Mouse (Mus musculus): ENCODE results near the gene Rock2.

The Rock2 gene

DNA sequence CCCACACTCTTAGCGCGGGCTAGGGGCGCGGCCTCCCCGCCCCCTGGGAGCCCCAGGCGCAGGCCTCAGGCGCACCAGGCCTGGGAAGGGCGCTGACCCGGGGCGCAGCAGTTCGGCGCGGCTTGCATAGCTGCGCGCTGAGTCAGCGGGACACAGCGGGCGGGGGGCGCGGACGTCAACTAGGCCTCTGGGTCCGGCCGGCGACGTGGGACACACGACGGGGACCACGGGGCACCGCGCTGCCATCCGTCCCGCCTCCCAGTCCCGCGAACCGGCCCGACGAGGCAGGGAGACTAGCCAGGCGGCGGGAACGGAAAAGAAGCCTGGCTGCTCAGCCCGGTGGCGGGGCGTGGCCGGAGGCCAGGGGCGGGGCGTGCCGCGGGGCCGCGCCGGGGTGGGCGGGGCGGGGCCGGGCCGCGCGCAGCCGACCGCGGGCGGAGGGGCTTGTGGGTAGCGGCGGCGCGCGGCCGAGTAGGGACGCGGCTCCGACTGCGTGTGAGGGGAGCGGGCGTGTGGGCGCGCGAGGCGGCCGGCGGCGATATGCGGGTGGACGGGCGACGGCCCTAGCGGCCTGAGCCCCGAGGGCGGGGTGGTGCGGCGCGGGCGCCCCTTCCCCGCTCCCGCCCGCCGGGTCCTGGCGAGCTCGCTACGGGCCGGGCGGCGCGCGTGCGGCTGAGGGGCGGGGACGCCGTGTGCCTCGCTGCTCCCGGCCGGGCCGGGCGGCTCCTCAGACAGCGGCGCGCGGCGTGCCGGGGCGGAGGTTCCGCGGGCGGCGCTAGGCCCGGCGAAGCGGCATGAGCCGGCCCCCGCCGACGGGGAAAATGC is at the start of gene Rock2:
Gene Rock2, plus strand, starts transcription at position 500 of the 825 bp plus-strand sequence.
- DNase-seq (ENCODE audit: low read depth, low spot score) = peak; percentile 71

- DNase-seq (ENCODE audit: low read depth, low spot score) = no peak
Observed at GRCm38 (mm10) chr12:16847204-16847792, 47.4 kb upstream of the Rock2 start.

- no peak for DNase-seq (ENCODE audit: low read depth, low spot score)
Observed at GRCm38 (mm10) chr12:16848501-16848900, 46.2 kb upstream of the Rock2 start.

GRCm38 (mm10) chr12:16849821-16850220 is 44.9 kb upstream of the Rock2 start:
- DNase-seq (ENCODE audit: low read depth, low spot score) = no peak

- DNase-seq (ENCODE audit: low read depth, low spot score) = no peak
Observed at GRCm38 (mm10) chr12:16850431-16851375, 44.0 kb upstream of the Rock2 start.

GRCm38 (mm10) chr12:16853431-16854165 is 41.1 kb upstream of the Rock2 start:
- DNase-seq (ENCODE audit: low read depth, low spot score) = no peak

- no peak for DNase-seq (ENCODE audit: low read depth, low spot score)
Observed at GRCm38 (mm10) chr12:16855632-16856305, 38.9 kb upstream of the Rock2 start.

DNA sequence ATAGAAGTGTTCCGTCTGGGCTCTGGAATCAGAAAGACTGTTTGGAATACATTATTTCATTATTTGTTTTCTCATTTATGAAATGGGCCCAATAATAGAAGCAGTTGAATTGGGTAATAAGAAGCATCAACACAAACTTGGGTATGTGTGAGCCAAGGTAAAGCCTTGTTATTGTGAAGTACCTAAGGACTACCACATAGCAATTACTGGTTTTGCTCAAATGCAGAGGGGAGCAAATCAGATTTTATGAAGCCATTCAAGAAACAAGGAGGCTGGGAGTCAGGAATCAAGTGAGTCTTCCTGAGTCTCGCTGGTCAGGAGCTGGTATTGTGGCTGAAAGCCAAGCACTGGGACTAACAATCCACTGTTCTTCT is 38.4 kb upstream of the Rock2 start:
- DNase-seq (ENCODE audit: low read depth, low spot score) = no peak

- no peak for DNase-seq (ENCODE audit: low read depth, low spot score)
Observed at GRCm38 (mm10) chr12:16858081-16858480, 36.6 kb upstream of the Rock2 start.

- DNase-seq (ENCODE audit: low read depth, low spot score) = no peak
Observed at GRCm38 (mm10) chr12:16859781-16860180, 34.9 kb upstream of the Rock2 start.

DNA sequence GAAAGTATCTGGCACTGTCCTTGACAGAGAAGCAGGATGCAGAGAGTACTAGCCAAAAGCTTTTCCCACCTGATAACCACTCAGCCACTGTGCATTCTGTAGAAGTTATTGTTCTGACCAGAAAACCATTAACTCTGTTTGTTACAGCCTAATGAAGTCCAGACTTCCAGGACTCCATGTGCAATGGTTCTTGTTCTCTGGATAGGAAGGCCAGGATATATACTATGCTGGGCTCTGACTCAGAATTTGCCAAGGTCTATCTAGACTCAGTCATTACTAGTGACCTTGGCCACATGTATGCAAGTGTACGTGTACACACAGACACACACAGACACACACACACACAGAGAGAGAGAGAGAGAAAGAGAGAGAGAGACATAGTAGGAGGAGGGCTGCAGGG is 34.2 kb upstream of the Rock2 start:
- DNase-seq (ENCODE audit: low read depth, low spot score) = no peak

- DNase-seq (ENCODE audit: low read depth, low spot score) = no peak
Observed at GRCm38 (mm10) chr12:16860961-16861360, 33.7 kb upstream of the Rock2 start.

GRCm38 (mm10) chr12:16864477-16864876 is 30.2 kb upstream of the Rock2 start:
- DNase-seq (ENCODE audit: low read depth, low spot score) = no peak

- no peak for DNase-seq (ENCODE audit: low read depth, low spot score)
Observed at GRCm38 (mm10) chr12:16865871-16866270, 28.8 kb upstream of the Rock2 start.

DNA sequence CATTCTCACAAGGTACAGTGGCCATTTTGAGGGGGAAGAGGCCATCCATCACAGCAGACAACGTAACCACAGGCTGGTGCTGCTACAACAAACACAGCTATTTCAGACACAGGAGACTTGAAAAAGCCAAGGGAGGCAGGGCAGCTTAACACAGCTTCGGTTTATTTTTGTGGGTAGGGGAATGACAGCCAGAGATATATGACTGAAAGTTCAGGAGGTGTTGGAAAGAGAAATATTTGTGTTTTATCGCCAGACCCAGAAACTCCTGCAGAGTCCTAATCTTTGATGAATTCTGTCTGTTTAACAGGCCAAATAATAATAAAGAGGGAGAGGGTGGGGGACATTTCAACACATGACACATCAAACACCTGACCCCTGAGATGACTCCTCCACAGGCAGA is 28.2 kb upstream of the Rock2 start:
- DNase-seq (ENCODE audit: low read depth, low spot score) = no peak

GRCm38 (mm10) chr12:16867306-16867705 is 27.4 kb upstream of the Rock2 start:
- DNase-seq (ENCODE audit: low read depth, low spot score) = no peak

DNA sequence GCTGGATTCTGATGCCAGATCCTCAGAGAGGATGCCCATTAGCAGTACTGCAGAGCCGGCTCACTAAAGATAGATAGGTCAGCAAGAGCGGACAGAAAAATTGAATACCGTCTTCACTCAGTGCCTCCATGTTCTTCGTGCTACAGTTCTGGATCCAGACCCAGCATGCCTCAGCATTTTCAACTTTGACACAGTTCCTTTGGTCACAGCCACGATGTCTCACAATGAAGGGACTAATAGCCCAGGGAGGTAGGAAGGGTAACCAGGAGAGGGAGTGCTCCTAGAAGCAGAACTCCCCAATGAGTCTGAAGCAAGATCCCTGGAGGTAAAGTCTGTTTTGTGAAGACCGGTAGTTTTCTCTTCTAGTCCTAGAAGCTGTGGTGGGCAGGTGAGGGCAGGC is 26.1 kb upstream of the Rock2 start:
- no peak for DNase-seq (ENCODE audit: low read depth, low spot score)

DNA sequence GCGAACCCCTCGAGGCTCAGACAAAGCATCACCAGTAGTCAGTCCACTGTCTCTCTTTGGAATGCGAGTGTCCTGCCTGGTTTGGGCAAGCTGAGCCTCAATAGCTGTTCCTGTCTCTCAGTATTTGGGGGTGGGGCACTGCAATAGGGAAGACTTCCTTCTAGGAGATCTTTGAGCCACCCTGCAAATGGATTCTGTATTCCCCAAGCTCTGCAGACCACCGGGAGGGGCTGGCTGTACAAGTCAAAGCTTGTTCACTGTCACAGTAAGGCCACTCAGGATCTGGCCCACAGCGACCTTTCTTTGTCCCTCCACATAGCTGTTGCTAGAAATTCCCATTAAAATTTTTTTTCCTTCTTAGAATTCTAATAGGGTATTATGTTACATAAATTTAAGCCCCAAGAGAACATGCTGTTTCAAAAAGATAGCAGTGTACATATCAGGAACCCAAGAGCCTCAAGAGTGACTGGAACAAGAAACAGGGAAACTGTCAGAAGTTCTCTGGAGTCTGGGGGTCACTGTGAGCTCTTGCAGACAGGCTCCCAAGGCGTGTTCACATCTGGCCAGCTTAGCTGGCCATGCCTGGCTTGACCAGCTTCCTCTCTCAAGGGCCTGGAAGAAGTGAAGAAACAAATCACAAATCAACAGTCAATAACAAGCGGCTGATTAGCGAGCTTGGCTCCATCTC is 25.5 kb upstream of the Rock2 start:
- DNase-seq (ENCODE audit: low read depth, low spot score) = no peak

DNA sequence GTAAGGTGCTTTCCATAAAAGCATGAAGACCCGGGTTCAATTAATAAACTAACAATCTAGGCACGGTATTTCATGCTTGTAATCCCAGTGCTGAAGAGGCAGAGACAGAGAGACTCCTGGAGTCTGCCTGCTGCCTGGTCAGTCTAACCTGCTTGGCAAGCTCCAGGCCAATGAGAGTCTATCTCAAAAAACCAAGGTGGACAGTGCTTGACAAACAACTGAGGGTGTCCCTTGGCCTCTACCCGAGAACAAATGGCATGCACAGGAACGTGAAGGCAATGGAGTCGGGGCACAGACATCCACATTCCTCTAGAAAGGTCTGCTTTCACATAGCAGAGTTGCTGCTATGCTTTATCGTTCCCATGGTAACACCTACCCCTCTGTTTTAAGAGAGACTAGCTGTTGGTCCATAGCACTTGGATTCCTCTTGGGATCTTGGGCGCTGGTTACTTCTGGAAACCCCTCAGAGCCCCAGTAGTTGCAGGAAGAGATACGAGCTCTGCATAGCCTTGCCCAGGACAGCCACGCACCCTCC is 24.8 kb upstream of the Rock2 start:
- no peak for DNase-seq (ENCODE audit: low read depth, low spot score)
